Comparison of ENCODE assay signal across 8 mouse cellular contexts in the genomic region with DNA sequence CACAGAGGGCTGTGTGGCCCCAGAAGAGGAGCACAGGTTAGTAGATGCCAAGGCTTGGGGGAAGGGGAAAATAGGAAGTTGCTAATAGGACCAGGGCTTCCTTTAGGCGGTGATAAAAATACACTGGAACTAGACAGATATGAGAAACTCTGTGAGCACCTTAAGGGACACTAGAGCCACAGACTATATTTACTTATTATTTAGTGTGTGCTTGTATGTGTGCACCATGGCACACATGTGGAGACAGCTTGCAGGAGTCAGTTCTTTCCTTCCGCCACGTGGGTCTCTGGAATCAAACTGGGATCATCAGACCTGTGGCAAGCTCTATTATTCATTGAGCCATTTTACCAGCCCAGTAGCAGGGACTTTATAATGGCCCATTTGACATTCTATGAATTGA. TPM values are rescaled to one million over a fixed set of nuclear protein-coding genes. Genes with fewer than 3 reads are reported as not detected.
DNase-seq lines count a peak whose midpoint lies in the region; ATAC-seq and TF ChIP-seq lines count a peak whose summit lies in the region.

No protein-coding gene starts in this region.

- no peak for ATAC-seq in embryonic facial prominence, embryonic 12.5 days (ENCODE audit: insufficient number of reproducible peaks, insufficient read depth, low FRiP score, low TSS enrichment)
- no peak; the same call in 1 of the 2 replicates for ATAC-seq in heart, postnatal 0 days (ENCODE audit: insufficient read depth, low read depth)
- peak; percentile 55 for ATAC-seq in megakaryocyte, adult 5-6 weeks (ENCODE audit: poor library complexity, severe bottlenecking)

- no peak for DNase-seq in embryonic facial prominence, embryonic 10.5 days (ENCODE audit: low spot score)
- DNase-seq in layer of hippocampus, adult 2 months (ENCODE audit: low spot score in 2 of 2), result no peak
- DNase-seq in layer of hippocampus, adult 8-10 months (ENCODE audit: low spot score in 2 of 2), result no peak
- peak; percentile 29 for DNase-seq in heart, postnatal 0 days (ENCODE audit: low spot score)
- DNase-seq in T-cell, adult 2 months (ENCODE audit: low spot score), result no peak
- no peak for DNase-seq in cerebellum, adult 11-12 months

- TF ChIP-seq CTCF in layer of hippocampus, adult 2 months (conservative IDR thresholded peaks at IDR 0.05), result no peak
- no peak for TF ChIP-seq CTCF in heart, postnatal 0 days (IDR thresholded peaks at IDR 0.05; ENCODE audit: low read depth)

- no peak overlapping the region for H3K4me3 ChIP-seq in embryonic facial prominence, embryonic 12.5 days
- H3K4me3 ChIP-seq in embryonic facial prominence, embryonic 10.5 days, result no peak overlapping the region
- no peak overlapping the region for H3K4me3 ChIP-seq in layer of hippocampus, adult 2 months
- no peak overlapping the region for H3K4me3 ChIP-seq in heart, postnatal 0 days (ENCODE audit: low read depth, low read length)

- no peaks in the 10 kb centered on the region for H3K36me3 ChIP-seq in embryonic facial prominence, embryonic 12.5 days
- no peaks in the 10 kb centered on the region for H3K36me3 ChIP-seq in embryonic facial prominence, embryonic 10.5 days (replicated peaks)
- no peaks in the 10 kb centered on the region for H3K36me3 ChIP-seq in heart, postnatal 0 days (replicated peaks; ENCODE audit: control insufficient read depth, insufficient read depth, low read length)

- 68% methylated on average over 3 of the region's 3 CpGs for WGBS in embryonic facial prominence, embryonic 12.5 days
- 78% methylated on average over 3 of the region's 3 CpGs for WGBS in embryonic facial prominence, embryonic 10.5 days
- WGBS in heart, postnatal 0 days, result 28% methylated on average over 3 of the region's 3 CpGs

- H3K4me1 ChIP-seq in embryonic facial prominence, embryonic 12.5 days, result no peaks in the 10 kb centered on the region
- no peaks in the 10 kb centered on the region for H3K4me1 ChIP-seq in embryonic facial prominence, embryonic 10.5 days
- peaks cover 18% of the 10 kb centered on the region for H3K4me1 ChIP-seq in heart, postnatal 0 days (ENCODE audit: control insufficient read depth, insufficient read depth)

- H3K27me3 ChIP-seq in embryonic facial prominence, embryonic 12.5 days, result no peaks in the 10 kb centered on the region
- H3K27me3 ChIP-seq in embryonic facial prominence, embryonic 10.5 days (replicated peaks; ENCODE audit: low read depth, poor library complexity, severe bottlenecking), result no peaks in the 10 kb centered on the region
- H3K27me3 ChIP-seq in heart, postnatal 0 days (ENCODE audit: control insufficient read depth, insufficient read depth, low read length), result no peaks in the 10 kb centered on the region

- H3K9me3 ChIP-seq in embryonic facial prominence, embryonic 12.5 days, result no peaks in the 10 kb centered on the region
- no peaks in the 10 kb centered on the region for H3K9me3 ChIP-seq in embryonic facial prominence, embryonic 10.5 days
- no peaks in the 10 kb centered on the region for H3K9me3 ChIP-seq in heart, postnatal 0 days (replicated peaks; ENCODE audit: control insufficient read depth, low read length)

- no peak for TF ChIP-seq EP300 in heart, postnatal 0 days (IDR thresholded peaks at IDR 0.05; ENCODE audit: low read depth)

- H3K9ac ChIP-seq in embryonic facial prominence, embryonic 12.5 days, result no peak overlapping the region
- no peak overlapping the region; the same call in 1 of the 2 replicates for H3K9ac ChIP-seq in heart, postnatal 0 days (replicated peaks; ENCODE audit: low read depth, low read length)

- no peak overlapping the region for H3K4me2 ChIP-seq in embryonic facial prominence, embryonic 12.5 days (replicated peaks)
- H3K4me2 ChIP-seq in heart, postnatal 0 days (ENCODE audit: low read depth, low read length), result peak overlapping the region; percentile 1; the same call in 1 of the 2 replicates

- 0 out of 2 replicates have a peak overlapping the region, but pooled peaks have one; percentile 63 for H3K27ac ChIP-seq in embryonic facial prominence, embryonic 12.5 days
- no peak overlapping the region for H3K27ac ChIP-seq in embryonic facial prominence, embryonic 10.5 days (replicated peaks)
- H3K27ac ChIP-seq in layer of hippocampus, adult 2 months, result peak overlapping the region; percentile 76
- H3K27ac ChIP-seq in heart, postnatal 0 days (ENCODE audit: low read depth), result peak overlapping the region; percentile 92

RNA-seq across cellular contexts. Expression of a gene that starts 9.9 kb away (rescaled TPM):
- polyA plus RNA-seq in embryonic facial prominence, embryonic 12.5 days (2016; fragmentation: Nextera tagmentation; extraction: Ambion mirVana), result 24.1 and 29.1 TPM in 2 replicates
- polyA plus RNA-seq in embryonic facial prominence, embryonic 10.5 days (2016; fragmentation: Nextera tagmentation; extraction: Ambion mirVana), result 31.3 and 36.9 TPM in 2 replicates
- 1 to 10 TPM; 6.7 to 7.9 TPM for total RNA-seq in layer of hippocampus, adult 2 months (2021)
- 1 to 10 TPM; 3.8 to 7.8 (median 6.0) TPM for total RNA-seq in layer of hippocampus, adult 8-10 months (2022)
- total RNA-seq in heart, postnatal 0 days (2014; rRNA removed; ENCODE audit: low replicate concordance), result 0.15 and 3.0 TPM in 2 replicates
- 8.4 and 10.0 TPM in 2 replicates for polyA plus RNA-seq in heart, postnatal 0 days (2015; fragmentation: Nextera tagmentation; extraction: Ambion mirVana)
- 40.0 and 43.6 TPM in 2 replicates for total RNA-seq in megakaryocyte, adult 5-6 weeks (2015)
- 40.6 and 43.1 TPM in 2 replicates for total RNA-seq in megakaryocyte, adult 5-6 weeks (2017)

RNA-seq across cellular contexts. Expression of a gene that starts 23.7 kb away (rescaled TPM):
- polyA plus RNA-seq in embryonic facial prominence, embryonic 12.5 days (2016; fragmentation: Nextera tagmentation; extraction: Ambion mirVana), result 7.0 and 9.3 TPM in 2 replicates
- 3.1 and 3.7 TPM in 2 replicates for polyA plus RNA-seq in embryonic facial prominence, embryonic 10.5 days (2016; fragmentation: Nextera tagmentation; extraction: Ambion mirVana)
- 10 to 100 TPM in 1 of 2 experiments, 1 to 10 TPM in 1; 9.1 to 17.4 TPM for total RNA-seq in layer of hippocampus, adult 2 months (2021)
- total RNA-seq in layer of hippocampus, adult 8-10 months (2022), result 10 to 100 TPM in 3 of 4 experiments, 1 to 10 TPM in 1; 9.5 to 15.3 (median 12.7) TPM
- 21.9 and 32.9 TPM in 2 replicates for total RNA-seq in heart, postnatal 0 days (2014; rRNA removed; ENCODE audit: low replicate concordance)
- 17.7 and 21.3 TPM in 2 replicates for polyA plus RNA-seq in heart, postnatal 0 days (2015; fragmentation: Nextera tagmentation; extraction: Ambion mirVana)
- 70.6 and 72.1 TPM in 2 replicates for total RNA-seq in megakaryocyte, adult 5-6 weeks (2015)
- 18.9 and 25.5 TPM in 2 replicates for total RNA-seq in megakaryocyte, adult 5-6 weeks (2017)

RNA-seq across cellular contexts. Expression of a gene that starts 55.3 kb away (rescaled TPM):
- 135 TPM in 2 replicates for polyA plus RNA-seq in embryonic facial prominence, embryonic 12.5 days (2016; fragmentation: Nextera tagmentation; extraction: Ambion mirVana)
- polyA plus RNA-seq in embryonic facial prominence, embryonic 10.5 days (2016; fragmentation: Nextera tagmentation; extraction: Ambion mirVana), result 139 and 144 TPM in 2 replicates
- total RNA-seq in layer of hippocampus, adult 2 months (2021), result 10 to 100 TPM; 93.4 to 95.1 TPM
- 10 to 100 TPM; 86.8 to 93.2 (median 91.0) TPM for total RNA-seq in layer of hippocampus, adult 8-10 months (2022)
- 36.1 and 46.5 TPM in 2 replicates for total RNA-seq in heart, postnatal 0 days (2014; rRNA removed; ENCODE audit: low replicate concordance)
- polyA plus RNA-seq in heart, postnatal 0 days (2015; fragmentation: Nextera tagmentation; extraction: Ambion mirVana), result 82.8 and 83.4 TPM in 2 replicates
- total RNA-seq in megakaryocyte, adult 5-6 weeks (2015), result 91.5 and 106 TPM in 2 replicates
- 53.1 and 76.1 TPM in 2 replicates for total RNA-seq in megakaryocyte, adult 5-6 weeks (2017)

Comparison
In these comparisons a context has a peak if more than half of its experiments do, and no peak if none do; other contexts are left out.
1. RNA of a gene that starts 9.9 kb away (total RNA-seq): 40.0 to 43.6 TPM in megakaryocyte, adult 5-6 weeks; 6.7 to 7.9 TPM in layer of hippocampus, adult 2 months, 3.8 to 7.8 TPM in layer of hippocampus, adult 8-10 months and 0.15 to 3.0 TPM in heart, postnatal 0 days; every median in the first group is over 4 times any median in the second.